Mouse (Mus musculus): Measurements from ENCODE around the gene Zswim8.
"Not testable (repeated sequence)": the region's sequence is repeated elsewhere in the genome, so short reads cannot be mapped to it uniquely, and the experiment has no call there.

Gene Zswim8

GRCm38 (mm10) chr14:20693589-20694101, 13.7 kb upstream of the Zswim8 start:
- CTCF ChIA-PET, result no interaction called here

- CTCF ChIA-PET, result no interaction called here
Observed at GRCm38 (mm10) chr14:20694185-20694883, 13.0 kb upstream of the Zswim8 start.

GRCm38 (mm10) chr14:20694884-20695760, 12.2 kb upstream of the Zswim8 start, which contains the start of gene Fut11:
Gene Fut11 (plus strand): TSS chr14:20694968.
- CTCF ChIA-PET, result no interaction called here

GRCm38 (mm10) chr14:20695761-20696520, 11.4 kb upstream of the Zswim8 start:
- CTCF ChIA-PET, result interaction anchor here (0.5 kb wide), 1 partner anchor 70 kb away, joined by 7 read pairs; no protein-coding TSS in a partner anchor

- CTCF ChIA-PET, result no interaction called here
Observed at GRCm38 (mm10) chr14:20696986-20697385, 10.4 kb upstream of the Zswim8 start.

- CTCF ChIA-PET, result no interaction called here
Observed at GRCm38 (mm10) chr14:20698515-20698914, 8.8 kb upstream of the Zswim8 start.

GRCm38 (mm10) chr14:20700362-20700761, 7.0 kb upstream of the Zswim8 start:
- CTCF ChIA-PET, result no interaction called here

GRCm38 (mm10) chr14:20701554-20701953, 5.8 kb upstream of the Zswim8 start:
- CTCF ChIA-PET, result no interaction called here

GRCm38 (mm10) chr14:20702096-20702740, 5.1 kb upstream of the Zswim8 start:
- CTCF ChIA-PET, result no interaction called here

GRCm38 (mm10) chr14:20702741-20703381, 4.5 kb upstream of the Zswim8 start, which contains the start of gene Chchd1:
Gene Chchd1 (plus strand): TSS chr14:20703006.
- CTCF ChIA-PET, result no interaction called here

- CTCF ChIA-PET, result not testable (repeated sequence)
Observed at GRCm38 (mm10) chr14:20703461-20703860, 3.9 kb upstream of the Zswim8 start.

- CTCF ChIA-PET, result no interaction called here
Observed at GRCm38 (mm10) chr14:20708239-20708638, 887 bp downstream of the Zswim8 start.

GRCm38 (mm10) chr14:20713832-20714231, 6.5 kb downstream of the Zswim8 start:
- CTCF ChIA-PET, result interaction anchor here (0.6 kb wide), 1 partner anchor 9 kb away, joined by 3 read pairs; no protein-coding TSS in a partner anchor

GRCm38 (mm10) chr14:20718443-20718842, 11.1 kb downstream of the Zswim8 start:
- CTCF ChIA-PET, result no interaction called here

- CTCF ChIA-PET, result no interaction called here
Observed at GRCm38 (mm10) chr14:20719767-20720166, 12.4 kb downstream of the Zswim8 start.

- CTCF ChIA-PET, result interaction anchor here (0.7 kb wide), 1 partner anchor 47 kb away, joined by 6 read pairs; no protein-coding TSS in a partner anchor
Observed at GRCm38 (mm10) chr14:20721371-20721770, 14.0 kb downstream of the Zswim8 start.

GRCm38 (mm10) chr14:20723006-20723405, 15.7 kb downstream of the Zswim8 start:
- CTCF ChIA-PET, result no interaction called here

GRCm38 (mm10) chr14:20724043-20724442, 16.7 kb downstream of the Zswim8 start:
- CTCF ChIA-PET, result no interaction called here

- CTCF ChIA-PET, result no interaction called here
Observed at GRCm38 (mm10) chr14:20725660-20726339, 18.4 kb downstream of the Zswim8 start.

GRCm38 (mm10) chr14:20729871-20730270, 22.5 kb downstream of the Zswim8 start:
- CTCF ChIA-PET, result no interaction called here

All from spleen, embryonic (tissue).